Mouse (Mus musculus) gastrocnemius, postnatal 36 days (tissue): ENCODE data around the gene Man2b2. TPM values are rescaled to one million over a fixed set of nuclear protein-coding genes. Genes with fewer than 3 reads are reported as not detected.

Experiments used
- DNase-seq, 2 experiments: peaks; one replicate each; pipeline ENCODE4 v3.0.0; 2022
- intact Hi-C: fragments of 180-260 bp; cut with DNase I; formaldehyde crosslinking; loops from one replicate; pipeline ENCODE4 v1.15.1; 2025
- long read RNA-seq, 2 experiments: library from polyadenylated mRNA; stranded (forward); transcript quantifications; one replicate each; pipeline ENCODE4 v2.0.0; 2021
- total RNA-seq, 2 experiments: library from RNA; stranded (reverse); gene quantifications; 2 replicates each; pipeline ENCODE4 v1.2.3; 2021

Gene Man2b2
- total RNA-seq, result 1 to 10 TPM; 3.6 to 4.1 TPM
- long read RNA-seq, experiment 1, partial matches to known transcripts, result 0 of 1 reads
- long read RNA-seq, experiment 1, other reads (novel, unspliced or antisense), result 0 of 1 reads
- long read RNA-seq, experiment 2, partial matches to known transcripts, result 1 of 3 reads
- long read RNA-seq, experiment 2, other reads (novel, unspliced or antisense), result 1 of 3 reads

- intact Hi-C loops, result loop anchor here (2.0 to 10.0 kb wide), 2 partner anchors 19 to 175 kb away; no protein-coding TSS in a partner anchor
- peak; percentile 83 to 85 for DNase-seq
These were observed at the start of gene Man2b2 for GRCm38 (mm10) chr5:36829913-36830879. Man2b2 (minus strand) TSS chr5:36830653.

GRCm38 (mm10) chr5:36878801-36879200, 48.3 kb upstream of the Man2b2 start:
- no peak for DNase-seq
- intact Hi-C loops, result no loop called here

GRCm38 (mm10) chr5:36877641-36878040, 47.2 kb upstream of the Man2b2 start:
- intact Hi-C loops, result no loop called here
- no peak for DNase-seq

GRCm38 (mm10) chr5:36876777-36877396, 46.4 kb upstream of the Man2b2 start:
- intact Hi-C loops, result no loop called here
- no peak for DNase-seq

- intact Hi-C loops, result no loop called here
- DNase-seq, result no peak
These were observed 45.5 kb upstream of the Man2b2 start for GRCm38 (mm10) chr5:36875956-36876355.

GRCm38 (mm10) chr5:36870916-36871315, 40.5 kb upstream of the Man2b2 start:
- no peak for DNase-seq
- intact Hi-C loops, result no loop called here

GRCm38 (mm10) chr5:36869578-36870236, 39.3 kb upstream of the Man2b2 start:
- DNase-seq, result no peak
- intact Hi-C loops, result no loop called here

- no peak for DNase-seq
- intact Hi-C loops, result no loop called here
These were observed 38.7 kb upstream of the Man2b2 start for GRCm38 (mm10) chr5:36869186-36869577.

- intact Hi-C loops, result no loop called here
- DNase-seq, result no peak
These were observed 38.0 kb upstream of the Man2b2 start, which contains the start of gene Ppp2r2c for GRCm38 (mm10) chr5:36868266-36869090. Ppp2r2c (plus strand) TSS chr5:36868513.

- DNase-seq, result no peak
- intact Hi-C loops, result no loop called here
These were observed 37.1 kb upstream of the Man2b2 start for GRCm38 (mm10) chr5:36867561-36867960.

GRCm38 (mm10) chr5:36866701-36867250, 36.3 kb upstream of the Man2b2 start:
- intact Hi-C loops, result no loop called here
- DNase-seq, result no peak

- intact Hi-C loops, result no loop called here
- DNase-seq, result no peak
These were observed 30.6 kb upstream of the Man2b2 start for GRCm38 (mm10) chr5:36861084-36861483.

- intact Hi-C loops, result no loop called here
- DNase-seq, result no peak
These were observed 27.1 kb upstream of the Man2b2 start for GRCm38 (mm10) chr5:36857546-36857945.

GRCm38 (mm10) chr5:36856529-36856928, 26.1 kb upstream of the Man2b2 start:
- DNase-seq, result no peak
- intact Hi-C loops, result no loop called here

- intact Hi-C loops, result no loop called here
- DNase-seq, result no peak
These were observed 24.7 kb upstream of the Man2b2 start for GRCm38 (mm10) chr5:36855180-36855579.

- DNase-seq, result no peak
- intact Hi-C loops, result no loop called here
These were observed 21.1 kb upstream of the Man2b2 start for GRCm38 (mm10) chr5:36851572-36851971.

GRCm38 (mm10) chr5:36844490-36844889, 14.0 kb upstream of the Man2b2 start:
- no peak for DNase-seq
- intact Hi-C loops, result no loop called here

GRCm38 (mm10) chr5:36841701-36842100, 11.2 kb upstream of the Man2b2 start:
- DNase-seq, result no peak
- intact Hi-C loops, result no loop called here

- DNase-seq, result no peak
- intact Hi-C loops, result no loop called here
These were observed 9.6 kb upstream of the Man2b2 start for GRCm38 (mm10) chr5:36840092-36840491.
